Mouse (Mus musculus) ES-E14 (cell line): ENCODE measurements around the gene Fscn3.

ENCODE experiments used
- CHD2 ChIP-seq: IDR thresholded peaks from 2 replicates; pipeline ENCODE4 v1.6.1; 2014; ENCODE audit warnings: mild to moderate bottlenecking, low read depth, low read length, inconsistent platforms
- MAFK ChIP-seq: IDR thresholded peaks from 2 replicates; pipeline ENCODE4 v1.6.1; 2014; ENCODE audit warnings: mild to moderate bottlenecking, low read depth, low read length, inconsistent platforms; ENCODE audit not compliant: insufficient read depth
- ZC3H11A ChIP-seq: IDR thresholded peaks from 2 replicates; pipeline ENCODE4 v1.6.1; 2012; ENCODE audit warnings: low read depth, mild to moderate bottlenecking, inconsistent platforms, low read length, borderline replicate concordance

DNA sequence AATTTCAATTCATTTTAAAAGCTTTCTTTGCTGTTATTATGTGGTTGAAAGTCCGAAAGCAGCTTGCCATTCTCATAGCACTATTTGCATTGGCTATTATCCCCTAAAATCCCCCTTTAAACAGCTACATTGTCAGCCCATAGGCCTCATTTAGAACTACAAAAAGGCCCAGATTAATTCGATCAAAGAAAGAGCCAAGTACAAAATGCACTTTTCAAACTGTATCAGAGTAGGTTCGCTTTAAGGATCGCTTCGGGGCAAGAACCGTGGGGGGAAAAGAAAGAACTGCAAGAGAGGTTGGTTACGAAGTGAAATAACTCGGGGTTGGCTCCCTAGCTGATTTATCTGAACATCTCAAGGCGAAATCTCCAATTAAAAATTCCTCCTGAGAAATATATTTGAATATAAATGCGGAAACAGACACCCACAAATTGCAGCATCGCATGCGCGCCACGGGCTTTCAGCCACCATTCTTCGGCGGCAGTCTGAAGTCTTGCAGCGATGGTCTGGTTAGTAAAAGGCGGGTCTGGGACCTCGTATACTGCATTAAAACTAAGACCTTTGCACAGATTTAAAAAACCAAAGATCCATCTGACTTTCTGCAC is 30.6 kb upstream of the Fscn3 start:
- no peak for TF ChIP-seq MAFK
- no peak for TF ChIP-seq ZC3H11A
- TF ChIP-seq CHD2, result no peak
